Mouse (Mus musculus): ENCODE measurements at regions not wholly inside any gene's neighbourhood (a gene's known extent, or its start where the extent isn't known, plus 50 kb on each side); places are given as distances from the start of the nearest gene placed in this dataset.
"Not testable (repeated sequence)": the region's sequence is repeated elsewhere in the genome, so short reads cannot be mapped to it uniquely, and the experiment has no call there.

DNA sequence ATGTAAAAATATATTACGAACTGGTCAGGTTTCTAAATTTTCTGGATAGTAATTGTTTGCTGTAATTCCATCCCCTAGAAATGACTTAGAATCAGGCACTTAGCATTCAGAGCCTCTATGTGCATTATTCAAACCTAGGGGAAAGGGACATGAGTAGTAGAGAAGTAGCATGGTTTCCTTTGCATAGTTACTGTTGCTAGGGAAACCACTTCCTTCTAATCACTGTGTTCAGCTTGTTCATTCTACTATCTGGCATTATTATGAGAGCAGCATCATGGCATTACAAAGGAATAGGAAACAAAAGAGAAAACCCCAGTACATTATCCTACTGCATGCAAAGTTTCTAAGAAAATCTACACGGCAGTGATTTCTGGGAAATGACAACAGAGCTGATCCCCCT is 65.9 kb upstream of the Ccnh start:
- no peak overlapping the region; the same call in 1 of the 2 replicates for H3K27ac ChIP-seq (replicated peaks; ENCODE audit: low read depth, low read length)
- H3K9me3 ChIP-seq (ENCODE audit: control insufficient read depth, low read length): no peaks in the 10 kb centered on the region
- H3K9ac ChIP-seq (replicated peaks; ENCODE audit: low read length): no peak overlapping the region
- no peaks in the 10 kb centered on the region for H3K36me3 ChIP-seq (ENCODE audit: control insufficient read depth, insufficient read depth, low read length)
- DNase-seq: peak; percentile 58
- no peak overlapping the region for H3K4me2 ChIP-seq (ENCODE audit: low read length)
- no peaks in the 10 kb centered on the region for H3K4me1 ChIP-seq (ENCODE audit: control insufficient read depth, insufficient read depth, low read length)
- 42% methylated on average over 2 of the region's 2 CpGs for WGBS
- ATAC-seq (ENCODE audit: low FRiP score, low TSS enrichment): no peak
- no peaks in the 10 kb centered on the region for H3K27me3 ChIP-seq (ENCODE audit: control insufficient read depth, insufficient read depth, low read length)
- H3K4me3 ChIP-seq (replicated peaks; ENCODE audit: low read depth, low read length): no peak overlapping the region

DNA sequence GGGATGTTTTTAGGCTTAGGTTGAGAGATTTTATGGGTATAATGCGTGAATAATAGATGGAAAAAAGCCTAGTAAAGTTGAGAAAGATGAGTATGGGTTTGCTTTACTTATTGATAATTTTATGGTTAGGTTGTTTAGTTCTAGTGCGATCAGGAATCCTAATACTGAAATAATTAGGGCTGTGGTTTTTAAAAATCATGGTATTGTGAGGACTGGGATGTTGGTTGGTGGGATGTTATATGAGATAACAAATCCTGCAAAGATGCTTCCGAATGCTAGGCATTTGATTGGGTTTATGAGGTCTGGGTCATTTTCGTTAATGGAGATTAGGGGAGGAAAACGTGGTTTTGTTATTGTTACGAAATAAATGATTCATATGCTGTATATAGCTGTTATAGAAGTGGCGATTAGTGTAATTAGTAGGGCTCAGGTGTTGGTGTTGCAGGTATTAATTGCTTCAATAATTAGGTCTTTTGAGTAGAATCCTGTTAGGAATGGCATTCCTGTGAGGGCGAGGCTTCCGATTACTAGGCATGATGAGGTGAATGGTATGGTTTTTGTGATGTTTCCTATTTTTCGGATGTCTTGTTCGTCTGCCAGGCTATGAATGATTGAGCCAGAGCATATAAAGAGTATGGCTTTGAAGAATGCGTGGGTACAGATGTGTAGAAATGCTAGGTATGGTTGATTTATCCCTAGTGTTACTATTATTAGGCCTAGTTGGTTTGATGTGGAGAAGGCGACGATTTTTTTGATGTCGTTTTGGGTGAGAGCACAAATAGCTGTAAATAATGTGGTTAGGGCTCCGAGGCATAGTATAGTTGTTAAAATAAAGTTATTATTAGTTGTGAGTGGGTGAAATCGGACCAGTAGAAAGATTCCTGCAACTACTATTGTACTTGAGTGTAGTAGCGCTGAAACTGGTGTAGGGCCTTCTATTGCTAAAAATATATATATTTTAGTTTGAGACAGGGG is 62.3 kb upstream of the Ccnh start:
- not testable (repeated sequence) for H3K9me3 ChIP-seq (ENCODE audit: control insufficient read depth, low read length); H3K4me3 ChIP-seq (replicated peaks; ENCODE audit: low read depth, low read length); H3K36me3 ChIP-seq (ENCODE audit: control insufficient read depth, insufficient read depth, low read length); H3K27me3 ChIP-seq (ENCODE audit: control insufficient read depth, insufficient read depth, low read length); H3K27ac ChIP-seq (replicated peaks; ENCODE audit: low read depth, low read length); H3K9ac ChIP-seq (replicated peaks; ENCODE audit: low read length); H3K4me2 ChIP-seq (ENCODE audit: low read length); DNase-seq; H3K4me1 ChIP-seq (ENCODE audit: control insufficient read depth, insufficient read depth, low read length)
- 89% methylated on average over 18 of the region's 18 CpGs for WGBS
- peak; percentile 100 for ATAC-seq (ENCODE audit: low FRiP score, low TSS enrichment)

GRCm38 (mm10) chr13:85127548-85127925 is 61.7 kb upstream of the Ccnh start:
- WGBS: 82% methylated on average over 1 of the region's 1 CpGs
- H3K36me3 ChIP-seq (ENCODE audit: control insufficient read depth, insufficient read depth, low read length): no peaks in the 10 kb centered on the region
- no peak overlapping the region for H3K9ac ChIP-seq (replicated peaks; ENCODE audit: low read length)
- H3K9me3 ChIP-seq (ENCODE audit: control insufficient read depth, low read length): no peaks in the 10 kb centered on the region
- no peaks in the 10 kb centered on the region for H3K4me1 ChIP-seq (ENCODE audit: control insufficient read depth, insufficient read depth, low read length)
- no peak overlapping the region for H3K4me3 ChIP-seq (replicated peaks; ENCODE audit: low read depth, low read length)
- ATAC-seq (ENCODE audit: low FRiP score, low TSS enrichment): no peak
- H3K4me2 ChIP-seq (ENCODE audit: low read length): no peak overlapping the region
- no peak overlapping the region for H3K27ac ChIP-seq (replicated peaks; ENCODE audit: low read depth, low read length)
- no peak for DNase-seq
- no peaks in the 10 kb centered on the region for H3K27me3 ChIP-seq (ENCODE audit: control insufficient read depth, insufficient read depth, low read length)

Data from midbrain, embryonic 14.5 days (tissue).